In the genomic region with DNA sequence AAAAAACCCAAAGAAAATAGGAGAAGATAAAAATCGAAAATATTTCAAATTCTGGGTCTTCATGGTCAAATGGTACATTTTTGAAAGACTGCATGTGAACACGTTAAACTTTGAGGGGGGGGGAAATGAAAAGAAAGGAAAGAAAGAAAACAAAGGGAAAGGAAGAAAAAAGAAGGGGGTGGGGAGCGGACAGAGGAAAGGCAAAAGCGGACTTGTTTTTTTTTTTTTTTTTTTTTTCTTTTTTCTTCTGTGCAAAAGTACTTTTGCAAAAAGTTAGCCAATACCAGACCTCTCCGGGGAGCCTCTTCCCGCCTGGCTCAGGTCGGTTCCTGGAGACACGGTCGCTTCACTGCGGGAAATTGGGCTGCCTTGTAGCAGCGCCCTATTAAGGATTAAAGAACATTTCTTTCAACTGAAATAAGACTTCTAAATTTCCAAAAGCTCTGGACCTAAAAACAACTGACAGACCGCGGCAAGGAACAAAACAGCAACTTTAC, we compare ENCODE assay signal across 8 mouse cellular contexts. TPM values are rescaled to one million over a fixed set of nuclear protein-coding genes. Genes with fewer than 3 reads are reported as not detected.
DNase-seq lines count a peak whose midpoint lies in the region; ATAC-seq lines count a peak whose summit lies in the region.

No protein-coding gene starts in this region.

- H3K36me3 ChIP-seq in kidney, embryonic 16.5 days (ENCODE audit: insufficient read depth, low read length): no peaks in the 10 kb centered on the region
- H3K36me3 ChIP-seq in embryonic facial prominence, embryonic 10.5 days (replicated peaks): no peaks in the 10 kb centered on the region
- no peaks in the 10 kb centered on the region for H3K36me3 ChIP-seq in midbrain, embryonic 15.5 days (replicated peaks)

- peak overlapping the region; percentile 70 for H3K4me2 ChIP-seq in kidney, embryonic 16.5 days (replicated peaks; ENCODE audit: low read depth, low read length)
- peak overlapping the region; percentile 54 for H3K4me2 ChIP-seq in midbrain, embryonic 15.5 days

- H3K9ac ChIP-seq in kidney, embryonic 16.5 days (replicated peaks; ENCODE audit: low read length): peak overlapping the region; percentile 79
- H3K9ac ChIP-seq in midbrain, embryonic 15.5 days: 0 out of 2 replicates have a peak overlapping the region, but pooled peaks have one; percentile 28

- no peaks in the 10 kb centered on the region for H3K9me3 ChIP-seq in kidney, embryonic 16.5 days (ENCODE audit: low read length)
- H3K9me3 ChIP-seq in embryonic facial prominence, embryonic 10.5 days: no peaks in the 10 kb centered on the region
- no peaks in the 10 kb centered on the region for H3K9me3 ChIP-seq in midbrain, embryonic 15.5 days

- H3K4me3 ChIP-seq in kidney, embryonic 16.5 days (ENCODE audit: low read length): peak overlapping the region; percentile 75
- peak overlapping the region; percentile 65 for H3K4me3 ChIP-seq in embryonic facial prominence, embryonic 10.5 days
- H3K4me3 ChIP-seq in midbrain, embryonic 15.5 days: peak overlapping the region; percentile 75

- DNase-seq in kidney, adult 8-10 months: no peak
- no peak for DNase-seq in embryonic facial prominence, embryonic 10.5 days (ENCODE audit: low spot score)
- DNase-seq in frontal cortex, postnatal 10 days (ENCODE audit: low spot score in 2 of 2): no peak
- DNase-seq in layer of hippocampus, adult 11-12 months (ENCODE audit: low spot score): no peak
- no peak for DNase-seq in right cerebral cortex, adult 18-20 months

- WGBS in kidney, embryonic 16.5 days: 4% methylated on average over 13 of the region's 13 CpGs
- 2% methylated on average over 13 of the region's 13 CpGs for WGBS in embryonic facial prominence, embryonic 10.5 days
- 2% methylated on average over 13 of the region's 13 CpGs for whole genome bisulfite sequencing in midbrain, embryonic 15.5 days

- peak overlapping the region; percentile 91 for H3K27ac ChIP-seq in kidney, embryonic 16.5 days (ENCODE audit: low read length)
- peak overlapping the region; percentile 89 for H3K27ac ChIP-seq in embryonic facial prominence, embryonic 10.5 days (replicated peaks)
- H3K27ac ChIP-seq in midbrain, embryonic 15.5 days: peak overlapping the region; percentile 84; the same call in 1 of the 2 replicates

- peaks cover 8% of the 10 kb centered on the region for H3K4me1 ChIP-seq in kidney, embryonic 16.5 days (ENCODE audit: insufficient read depth, low read length)
- H3K4me1 ChIP-seq in embryonic facial prominence, embryonic 10.5 days: peaks cover 16% of the 10 kb centered on the region
- H3K4me1 ChIP-seq in midbrain, embryonic 15.5 days: peaks cover 7% of the 10 kb centered on the region

- peak; percentile 41 for ATAC-seq in kidney, embryonic 16.5 days (ENCODE audit: low FRiP score, low TSS enrichment)
- peak; percentile 10 for ATAC-seq in inflammation-experienced regulatory T-cells, adult 6 months
- ATAC-seq in midbrain, embryonic 15.5 days (replicated peaks): no peak; the same call in 1 of the 2 replicates

- no peaks in the 10 kb centered on the region for H3K27me3 ChIP-seq in kidney, embryonic 16.5 days (ENCODE audit: insufficient read depth, low read length)
- no peaks in the 10 kb centered on the region for H3K27me3 ChIP-seq in embryonic facial prominence, embryonic 10.5 days (replicated peaks; ENCODE audit: low read depth, poor library complexity, severe bottlenecking)
- H3K27me3 ChIP-seq in midbrain, embryonic 15.5 days (replicated peaks): no peaks in the 10 kb centered on the region

RNA-seq across cellular contexts. Expression of a gene that starts 42.0 kb away (rescaled TPM):
- polyA plus RNA-seq in kidney, embryonic 16.5 days (2015; fragmentation: Nextera tagmentation; extraction: Ambion mirVana): 2.3 and 2.4 TPM in 2 replicates
- polyA plus RNA-seq in embryonic facial prominence, embryonic 10.5 days (2016; fragmentation: Nextera tagmentation; extraction: Ambion mirVana): 1.0 and 1.4 TPM in 2 replicates
- 10 to 100 TPM; 19.2 to 28.4 (median 20.6) TPM for polyA plus RNA-seq in inflammation-experienced regulatory T-cells, adult 6 months (2017; shearing (Covaris generic))
- 1.4 and 1.7 TPM in 2 replicates for polyA plus RNA-seq in midbrain, embryonic 15.5 days (2015; fragmentation: Nextera tagmentation; extraction: Ambion mirVana)

RNA-seq across cellular contexts. Expression of a gene that starts 53.0 kb away (rescaled TPM):
- polyA plus RNA-seq in kidney, embryonic 16.5 days (2015; fragmentation: Nextera tagmentation; extraction: Ambion mirVana): 76.0 and 88.1 TPM in 2 replicates
- 58.8 and 63.8 TPM in 2 replicates for polyA plus RNA-seq in embryonic facial prominence, embryonic 10.5 days (2016; fragmentation: Nextera tagmentation; extraction: Ambion mirVana)
- polyA plus RNA-seq in inflammation-experienced regulatory T-cells, adult 6 months (2017; shearing (Covaris generic)): 100 to 1,000 TPM; 143 to 631 (median 388) TPM
- polyA plus RNA-seq in midbrain, embryonic 15.5 days (2015; fragmentation: Nextera tagmentation; extraction: Ambion mirVana): 19.7 and 21.1 TPM in 2 replicates
